Mouse (Mus musculus): Measurements from ENCODE around the gene Krt71.
"Not testable (repeated sequence)": the region's sequence is repeated elsewhere in the genome, so short reads cannot be mapped to it uniquely, and the experiment has no call there.

Gene Krt71

DNA sequence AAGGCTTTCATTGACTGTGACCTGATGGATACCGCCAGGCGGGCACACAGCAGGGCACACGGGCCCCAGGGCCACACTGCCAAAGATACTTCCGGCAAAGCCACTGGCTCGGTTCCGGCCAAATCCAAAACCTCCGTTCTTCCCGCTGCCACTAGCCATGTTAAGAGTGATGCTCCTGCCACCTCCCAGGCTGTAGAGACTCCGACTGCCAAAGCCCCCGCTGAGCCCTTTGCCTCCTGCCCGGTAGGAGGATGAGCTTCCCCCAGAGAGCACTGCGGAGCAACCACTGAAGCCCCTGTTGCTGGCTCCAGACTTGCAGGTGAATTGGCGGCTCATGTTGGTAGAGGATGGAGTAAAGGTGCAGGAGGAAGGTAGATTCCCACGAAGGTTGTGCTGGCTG is at the start of gene Krt71:
Gene Krt71, minus strand, starts transcription at position 399 of the 400 bp plus-strand sequence.
- no peak for DNase-seq

- DNase-seq, result no peak
These were observed 48.0 kb upstream of the Krt71 start for GRCm38 (mm10) chr15:101790867-101791266.

DNA sequence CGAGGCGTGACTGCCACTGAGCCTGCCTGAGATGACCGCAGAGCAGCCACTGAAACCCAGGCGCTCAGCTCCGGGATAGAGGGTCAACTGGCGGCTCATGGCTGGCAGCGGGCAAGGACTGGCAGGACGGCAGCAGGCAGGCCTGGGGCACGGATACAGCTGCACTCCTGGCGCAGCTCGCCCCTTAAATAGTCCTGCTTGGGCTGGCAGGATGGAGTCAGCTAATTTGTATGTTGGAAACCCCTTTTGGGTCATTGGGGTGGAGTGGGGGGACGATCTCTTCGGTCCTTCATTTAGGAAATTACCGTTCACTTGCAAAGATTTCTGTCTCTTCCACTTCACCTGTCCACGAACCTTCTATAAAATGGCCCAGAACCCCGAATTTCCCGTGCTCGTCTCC is 43.5 kb upstream of the Krt71 start, which contains the start of gene Krt72:
Gene Krt72, minus strand, starts transcription at position 101 of the 400 bp plus-strand sequence.
- no peak for DNase-seq

- DNase-seq, result no peak
These were observed 30.5 kb upstream of the Krt71 start for GRCm38 (mm10) chr15:101773420-101773819.

DNA sequence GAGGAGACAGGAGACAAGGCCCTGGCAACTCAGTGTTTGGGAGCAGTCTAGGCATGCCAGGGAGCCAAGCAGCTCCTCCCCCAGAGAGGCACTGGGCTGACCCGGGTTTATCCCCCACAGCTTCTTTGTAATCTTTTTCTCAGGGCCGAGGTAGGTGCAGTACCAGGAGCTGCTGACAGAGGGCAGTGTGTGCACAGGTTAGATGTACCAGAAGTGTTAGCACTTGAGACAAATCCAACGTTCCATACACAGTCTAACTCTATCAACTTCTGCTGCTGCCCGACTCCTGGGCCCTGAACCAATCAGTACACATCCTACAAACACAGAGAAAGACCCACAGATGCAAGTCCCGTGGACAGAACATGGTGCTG is 29.8 kb upstream of the Krt71 start:
- DNase-seq, result peak; percentile 75 to 76

DNA sequence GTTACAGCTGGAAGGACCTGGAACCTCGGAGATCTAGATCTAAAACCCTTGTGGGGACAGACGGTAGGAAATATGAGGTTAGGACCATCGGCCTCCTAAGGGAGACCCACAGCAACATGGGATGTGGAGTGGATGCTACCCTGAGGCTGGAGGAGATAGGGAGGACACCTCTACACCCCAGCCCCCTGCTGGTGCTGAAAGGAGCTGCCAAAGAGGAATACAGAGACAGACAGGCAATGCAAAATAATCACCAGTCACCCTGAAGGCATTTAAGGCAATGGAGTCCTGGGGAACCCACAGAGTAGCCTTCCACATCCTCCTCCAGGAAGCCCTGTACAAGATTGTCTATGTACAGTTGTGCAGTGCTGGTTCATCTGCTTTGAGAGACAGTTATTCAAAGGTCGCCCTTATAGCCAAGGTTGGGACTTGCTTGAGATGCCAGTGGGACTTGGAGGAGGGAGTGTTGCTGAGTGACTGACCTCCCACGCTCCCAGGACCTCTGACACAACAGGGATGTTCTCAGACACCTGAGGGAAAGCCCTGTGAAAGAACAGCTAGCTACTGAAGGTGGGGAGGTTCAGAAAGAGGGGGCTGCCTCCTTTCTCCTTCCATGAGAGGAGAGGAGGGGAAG is 29.3 kb upstream of the Krt71 start:
- no peak for DNase-seq

GRCm38 (mm10) chr15:101770226-101770625 is 27.3 kb upstream of the Krt71 start:
- DNase-seq, result no peak

GRCm38 (mm10) chr15:101737786-101738185 is 5.1 kb downstream of the Krt71 start:
- DNase-seq, result no peak

- DNase-seq, result no peak
These were observed 12.3 kb downstream of the Krt71 start for GRCm38 (mm10) chr15:101730653-101731052.

GRCm38 (mm10) chr15:101724686-101725085 is 18.2 kb downstream of the Krt71 start:
- DNase-seq, result no peak

- DNase-seq, result no peak
These were observed 27.1 kb downstream of the Krt71 start for GRCm38 (mm10) chr15:101715831-101716230.

DNA sequence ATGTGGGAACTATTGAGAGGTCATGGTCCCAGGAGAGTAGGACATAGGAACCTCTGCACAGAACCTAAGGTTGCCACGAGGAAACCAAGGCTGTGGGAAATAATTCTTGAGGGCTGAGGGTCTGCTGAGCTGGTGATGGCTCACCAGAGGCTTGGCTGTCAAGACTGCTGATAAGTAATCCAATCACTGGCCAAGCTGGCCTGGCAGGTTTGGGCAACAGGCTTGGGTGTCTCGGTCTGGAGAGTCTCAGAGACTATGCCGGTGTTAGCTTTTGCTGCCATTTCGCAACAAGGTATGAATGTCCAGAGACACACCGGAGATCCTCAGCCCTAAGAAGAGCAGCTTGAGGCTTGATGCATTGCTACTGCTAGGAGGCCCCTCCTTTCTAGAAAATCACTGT is 28.6 kb downstream of the Krt71 start:
- DNase-seq, result no peak

- DNase-seq, result no peak
These were observed 29.2 kb downstream of the Krt71 start for GRCm38 (mm10) chr15:101713731-101714130.

- DNase-seq, result no peak
These were observed 30.2 kb downstream of the Krt71 start, which contains the start of gene Krt5 for GRCm38 (mm10) chr15:101712720-101713119. TSS of gene Krt5 (minus strand) at chr15:101712898.

GRCm38 (mm10) chr15:101708683-101709082 is 34.2 kb downstream of the Krt71 start:
- no peak for DNase-seq

- DNase-seq, result no peak
These were observed 35.5 kb downstream of the Krt71 start for GRCm38 (mm10) chr15:101707454-101707853.

- DNase-seq, result no peak
These were observed 38.8 kb downstream of the Krt71 start for GRCm38 (mm10) chr15:101704066-101704465.

GRCm38 (mm10) chr15:101702380-101702779 is 40.5 kb downstream of the Krt71 start:
- DNase-seq, result no peak

GRCm38 (mm10) chr15:101699866-101700265 is 43.0 kb downstream of the Krt71 start:
- no peak for DNase-seq

GRCm38 (mm10) chr15:101699192-101699591 is 43.7 kb downstream of the Krt71 start:
- DNase-seq, result no peak

DNA sequence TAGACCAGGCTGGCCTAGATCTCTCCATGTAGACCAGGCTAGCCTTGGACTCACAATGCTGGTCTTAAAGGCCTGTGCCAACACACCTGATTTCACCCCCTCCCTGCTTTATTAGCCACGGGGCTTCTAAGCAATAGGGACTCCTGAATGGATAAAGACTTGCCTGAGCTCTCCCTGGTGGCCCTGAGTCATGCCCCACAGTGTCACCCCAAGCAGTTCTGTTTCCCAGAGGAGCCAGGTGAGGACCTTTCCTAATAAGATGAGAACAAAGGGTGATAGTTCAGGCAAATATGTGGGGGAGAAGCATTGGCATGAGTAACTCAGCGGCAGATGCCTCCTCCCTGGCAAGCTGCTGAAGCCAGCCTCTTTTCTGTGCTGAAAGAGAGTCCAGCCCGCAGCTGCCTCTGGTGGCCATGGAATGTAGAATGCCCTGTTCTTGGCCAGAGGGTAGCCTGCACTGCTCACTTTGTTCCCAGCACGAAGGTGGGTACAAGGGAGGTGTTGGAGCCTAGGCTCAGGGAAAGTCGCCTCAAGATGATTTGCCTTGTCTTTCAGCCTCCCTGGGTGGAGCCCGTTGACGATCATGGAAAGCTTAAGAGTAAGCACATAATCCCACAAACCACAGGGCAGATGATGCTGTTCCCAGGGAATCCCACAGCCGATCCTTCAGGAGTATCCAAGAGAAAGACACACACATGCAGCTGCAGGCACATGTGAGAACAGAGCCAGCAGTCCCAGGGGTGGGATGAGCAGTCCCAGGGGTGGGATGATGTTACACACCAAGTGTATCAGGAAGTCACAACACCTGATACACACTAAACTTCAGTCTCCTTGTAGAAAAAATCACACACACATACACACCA is 45.4 kb downstream of the Krt71 start:
- DNase-seq, result no peak

GRCm38 (mm10) chr15:101694207-101694606 is 48.7 kb downstream of the Krt71 start, which contains the start of gene Krt6a:
TSS of gene Krt6a (minus strand) at chr15:101694307.
- DNase-seq, result no peak

GRCm38 (mm10) chr15:101690460-101690859 is 52.4 kb downstream of the Krt71 start:
- not testable (repeated sequence) for DNase-seq

DNA sequence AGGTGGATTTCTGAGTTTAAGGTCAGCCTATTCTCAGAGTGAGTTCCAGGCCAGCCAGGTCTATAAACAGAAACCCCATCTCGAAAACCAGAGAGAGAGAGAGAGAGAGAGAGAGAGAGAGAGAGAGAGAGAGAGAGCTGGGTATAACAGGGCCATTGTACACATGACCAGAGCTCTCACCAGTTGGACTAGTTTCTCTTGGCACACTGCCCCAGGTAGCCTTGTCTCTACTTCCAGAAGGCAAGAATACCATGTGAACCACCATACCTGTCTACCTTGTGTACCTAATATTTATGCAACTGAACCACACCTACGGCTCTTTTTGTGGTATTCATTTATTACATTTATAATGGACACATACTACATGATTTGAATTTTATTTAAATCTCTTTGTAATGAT is 54.7 kb downstream of the Krt71 start:
- no peak for DNase-seq

Data from B cell, adult 2 months (primary cell).